Mouse (Mus musculus): ENCODE measurements around the gene Selenos. TPM values are rescaled to one million over a fixed set of nuclear protein-coding genes. Genes with fewer than 3 reads are reported as not detected.

Gene Selenos
- polyA plus RNA-seq, 1 experiment from 2014 or later: 96.6 TPM

- Histone ChIP-seq H3K4me1 (ENCODE audit: control insufficient read depth, insufficient read depth, low read length) (peaks cover 32% of the 10 kb centered on the region), H3K27me3 (ENCODE audit: control insufficient read depth, insufficient read depth, low read length) (no peaks in the 10 kb centered on the region), H3K36me3 (ENCODE audit: control insufficient read depth, insufficient read depth, low read length) (peaks cover 1% of the 10 kb centered on the region; the same call in 1 of the 2 replicates), H3K27ac (ENCODE audit: low read depth, low read length) (no peak overlapping the region), H3K4me2 (replicated peaks; ENCODE audit: low read depth, low read length) (no peak overlapping the region), H3K9me3 (ENCODE audit: control insufficient read depth, low read length) (no peaks in the 10 kb centered on the region), H3K9ac (ENCODE audit: low read depth, low read length) (no peak overlapping the region), H3K4me3 (ENCODE audit: low read length) (no peak overlapping the region)
- WGBS: 58% methylated on average over 1 of the region's 1 CpGs
- ATAC-seq (ENCODE audit: low FRiP score, low TSS enrichment): no peak
Observed at GRCm38 (mm10) chr7:66120139-66120538, 40.7 kb downstream of the Selenos start.

GRCm38 (mm10) chr7:66120702-66121396 is 41.4 kb downstream of the Selenos start:
- Histone ChIP-seq H3K27ac (ENCODE audit: low read depth, low read length) (no peak overlapping the region), H3K27me3 (ENCODE audit: control insufficient read depth, insufficient read depth, low read length) (no peaks in the 10 kb centered on the region)
- 50% methylated on average over 7 of the region's 7 CpGs for WGBS

GRCm38 (mm10) chr7:66124551-66124968 is 45.1 kb downstream of the Selenos start:
- Histone ChIP-seq H3K9ac (ENCODE audit: low read depth, low read length) (no peak overlapping the region), H3K36me3 (ENCODE audit: control insufficient read depth, insufficient read depth, low read length) (peaks cover 16% of the 10 kb centered on the region; the same call in 1 of the 2 replicates), H3K27ac (ENCODE audit: low read depth, low read length) (no peak overlapping the region), H3K4me2 (replicated peaks; ENCODE audit: low read depth, low read length) (no peak overlapping the region), H3K4me1 (ENCODE audit: control insufficient read depth, insufficient read depth, low read length) (peaks cover 19% of the 10 kb centered on the region; the same call in 1 of the 2 replicates), H3K27me3 (ENCODE audit: control insufficient read depth, insufficient read depth, low read length) (no peaks in the 10 kb centered on the region), H3K4me3 (ENCODE audit: low read length) (no peak overlapping the region), H3K9me3 (ENCODE audit: control insufficient read depth, low read length) (no peaks in the 10 kb centered on the region)
- ATAC-seq (ENCODE audit: low FRiP score, low TSS enrichment): peak; percentile 39; the same call in 1 of the 2 replicates
- 50% methylated on average over 11 of the region's 11 CpGs for WGBS

More at GRCm38 (mm10) chr7:66120702-66121396, 41.4 kb downstream of the Selenos start:
- H3K4me2 ChIP-seq (replicated peaks; ENCODE audit: low read depth, low read length): no peak overlapping the region
- H3K36me3 ChIP-seq (ENCODE audit: control insufficient read depth, insufficient read depth, low read length): peaks cover 8% of the 10 kb centered on the region; the same call in 1 of the 2 replicates
- no peaks in the 10 kb centered on the region for H3K9me3 ChIP-seq (ENCODE audit: control insufficient read depth, low read length)
- ATAC-seq (ENCODE audit: low FRiP score, low TSS enrichment): no peak
- H3K9ac ChIP-seq (ENCODE audit: low read depth, low read length): no peak overlapping the region
- peaks cover 28% of the 10 kb centered on the region for H3K4me1 ChIP-seq (ENCODE audit: control insufficient read depth, insufficient read depth, low read length)
- H3K4me3 ChIP-seq (ENCODE audit: low read length): no peak overlapping the region

- whole genome bisulfite sequencing: 89% methylated on average over 14 of the region's 14 CpGs
- ATAC-seq (ENCODE audit: low FRiP score, low TSS enrichment): no peak
- Histone ChIP-seq H3K36me3 (ENCODE audit: control insufficient read depth, insufficient read depth, low read length) (peaks cover 20% of the 10 kb centered on the region; the same call in 1 of the 2 replicates), H3K9me3 (ENCODE audit: control insufficient read depth, low read length) (no peaks in the 10 kb centered on the region), H3K27me3 (ENCODE audit: control insufficient read depth, insufficient read depth, low read length) (no peaks in the 10 kb centered on the region), H3K27ac (ENCODE audit: low read depth, low read length) (no peak overlapping the region), H3K4me1 (ENCODE audit: control insufficient read depth, insufficient read depth, low read length) (peaks cover 11% of the 10 kb centered on the region; the same call in 1 of the 2 replicates), H3K4me2 (replicated peaks; ENCODE audit: low read depth, low read length) (no peak overlapping the region), H3K9ac (ENCODE audit: low read depth, low read length) (no peak overlapping the region), H3K4me3 (ENCODE audit: low read length) (no peak overlapping the region)
Observed at GRCm38 (mm10) chr7:66125368-66125767, 45.9 kb downstream of the Selenos start.

- H3K36me3 ChIP-seq (ENCODE audit: control insufficient read depth, insufficient read depth, low read length): peaks cover 25% of the 10 kb centered on the region; the same call in 1 of the 2 replicates
- no peak overlapping the region for H3K9ac ChIP-seq (ENCODE audit: low read depth, low read length)
- H3K4me3 ChIP-seq (ENCODE audit: low read length): no peak overlapping the region
- H3K27ac ChIP-seq (ENCODE audit: low read depth, low read length): no peak overlapping the region
- H3K4me1 ChIP-seq (ENCODE audit: control insufficient read depth, insufficient read depth, low read length): no peaks in the 10 kb centered on the region
- H3K9me3 ChIP-seq (ENCODE audit: control insufficient read depth, low read length): no peaks in the 10 kb centered on the region
- no peak overlapping the region for H3K4me2 ChIP-seq (replicated peaks; ENCODE audit: low read depth, low read length)
- no peak for ATAC-seq (ENCODE audit: low FRiP score, low TSS enrichment)
- WGBS: 85% methylated on average over 4 of the region's 4 CpGs
- no peaks in the 10 kb centered on the region for H3K27me3 ChIP-seq (ENCODE audit: control insufficient read depth, insufficient read depth, low read length)
Observed at GRCm38 (mm10) chr7:66127951-66128645, 48.6 kb downstream of the Selenos start.

- Histone ChIP-seq H3K36me3 (ENCODE audit: control insufficient read depth, insufficient read depth, low read length) (peaks cover 25% of the 10 kb centered on the region; the same call in 1 of the 2 replicates), H3K4me2 (replicated peaks; ENCODE audit: low read depth, low read length) (no peak overlapping the region), H3K27ac (ENCODE audit: low read depth, low read length) (no peak overlapping the region), H3K9me3 (ENCODE audit: control insufficient read depth, low read length) (no peaks in the 10 kb centered on the region), H3K27me3 (ENCODE audit: control insufficient read depth, insufficient read depth, low read length) (no peaks in the 10 kb centered on the region), H3K4me1 (ENCODE audit: control insufficient read depth, insufficient read depth, low read length) (no peaks in the 10 kb centered on the region), H3K4me3 (ENCODE audit: low read length) (no peak overlapping the region), H3K9ac (ENCODE audit: low read depth, low read length) (no peak overlapping the region)
- no peak for ATAC-seq (ENCODE audit: low FRiP score, low TSS enrichment)
- WGBS: 60% methylated on average over 3 of the region's 3 CpGs
Observed at GRCm38 (mm10) chr7:66128857-66129256, 49.4 kb downstream of the Selenos start.

- WGBS: 88% methylated on average over 2 of the region's 2 CpGs
- no peak overlapping the region for H3K9ac ChIP-seq (ENCODE audit: low read depth, low read length)
Observed at GRCm38 (mm10) chr7:66130296-66130695, 50.8 kb downstream of the Selenos start.

GRCm38 (mm10) chr7:66131776-66132421 is 52.5 kb downstream of the Selenos start:
- Histone ChIP-seq H3K4me3 (ENCODE audit: low read length) (no peak overlapping the region), H3K9ac (ENCODE audit: low read depth, low read length) (no peak overlapping the region), H3K36me3 (ENCODE audit: control insufficient read depth, insufficient read depth, low read length) (peaks cover 11% of the 10 kb centered on the region; the same call in 1 of the 2 replicates), H3K9me3 (ENCODE audit: control insufficient read depth, low read length) (no peaks in the 10 kb centered on the region), H3K4me1 (ENCODE audit: control insufficient read depth, insufficient read depth, low read length) (no peaks in the 10 kb centered on the region), H3K4me2 (replicated peaks; ENCODE audit: low read depth, low read length) (no peak overlapping the region), H3K27ac (ENCODE audit: low read depth, low read length) (no peak overlapping the region), H3K27me3 (ENCODE audit: control insufficient read depth, insufficient read depth, low read length) (no peaks in the 10 kb centered on the region)
- ATAC-seq (ENCODE audit: low FRiP score, low TSS enrichment): no peak
- 87% methylated on average over 4 of the region's 4 CpGs for WGBS

More at GRCm38 (mm10) chr7:66130296-66130695, 50.8 kb downstream of the Selenos start:
- Histone ChIP-seq H3K9me3 (ENCODE audit: control insufficient read depth, low read length) (no peaks in the 10 kb centered on the region), H3K4me3 (ENCODE audit: low read length) (no peak overlapping the region), H3K36me3 (ENCODE audit: control insufficient read depth, insufficient read depth, low read length) (peaks cover 23% of the 10 kb centered on the region; the same call in 1 of the 2 replicates), H3K4me1 (ENCODE audit: control insufficient read depth, insufficient read depth, low read length) (no peaks in the 10 kb centered on the region), H3K27me3 (ENCODE audit: control insufficient read depth, insufficient read depth, low read length) (no peaks in the 10 kb centered on the region), H3K4me2 (replicated peaks; ENCODE audit: low read depth, low read length) (no peak overlapping the region), H3K27ac (ENCODE audit: low read depth, low read length) (no peak overlapping the region)
- ATAC-seq (ENCODE audit: low FRiP score, low TSS enrichment): no peak

All from kidney, embryonic 14.5 days (tissue).